Mouse (Mus musculus) heart, embryonic 11.5 days (tissue): ENCODE measurements around the gene Gtsf1. TPM values are rescaled to one million over a fixed set of nuclear protein-coding genes. Genes with fewer than 3 reads are reported as not detected.

Experiments used
- ATAC-seq: fragments of 200-750 bp; cut with Nextera tagmentation; replicated peaks from 2 replicates; pipeline ENCODE4 v1.8.0; 2017; ENCODE audit warnings: moderate library complexity; ENCODE audit not compliant: insufficient number of reproducible peaks, low FRiP score, low TSS enrichment
- H3K27ac ChIP-seq: fragments of 300-500 bp; sonication (generic); 2 replicates; pipeline ENCODE4 v1.5.1; 2014; ENCODE audit warnings: mild to moderate bottlenecking, low read depth, low read length
- H3K27me3 ChIP-seq: fragments of 300-500 bp; sonication (generic); 2 replicates; pipeline ENCODE4 v1.6.1; 2014; ENCODE audit warnings: mild to moderate bottlenecking, low read length, mixed read lengths; ENCODE audit not compliant: control insufficient read depth, insufficient read depth
- H3K36me3 ChIP-seq: fragments of 300-500 bp; sonication (generic); 2 replicates; pipeline ENCODE4 v1.6.1; 2014; ENCODE audit warnings: mild to moderate bottlenecking, low read length, moderate library complexity, mixed read lengths; ENCODE audit not compliant: control insufficient read depth, insufficient read depth
- H3K4me1 ChIP-seq: fragments of 300-500 bp; sonication (generic); 2 replicates; pipeline ENCODE4 v1.6.1; 2014; ENCODE audit warnings: low read length; ENCODE audit not compliant: control insufficient read depth, insufficient read depth
- H3K4me2 ChIP-seq: fragments of 300-500 bp; sonication (generic); 2 replicates; pipeline ENCODE4 v1.6.1; 2014; ENCODE audit warnings: mild to moderate bottlenecking, moderate library complexity
- H3K4me3 ChIP-seq: fragments of 300-500 bp; sonication (generic); 2 replicates; pipeline ENCODE4 v1.5.1; 2014; ENCODE audit warnings: low read depth, low read length
- H3K9ac ChIP-seq: fragments of 300-500 bp; sonication (generic); 2 replicates; pipeline ENCODE4 v1.6.1; 2014; ENCODE audit warnings: mild to moderate bottlenecking, low read depth, low read length, moderate library complexity
- H3K9me3 ChIP-seq: fragments of 300-500 bp; sonication (generic); replicated peaks from 2 replicates; pipeline ENCODE4 v1.6.1; 2016; ENCODE audit warnings: low read length; ENCODE audit not compliant: control insufficient read depth
- WGBS: fragments of 180-500 bp; shearing (Covaris S2); extraction: QIAGEN DNeasy Blood & Tissue Kit; methylation state at CpG from one replicate; pipeline ENCODE4 v1.1.7; 2014; ENCODE audit not compliant: insufficient replicate concordance; 5-methylcytosine and 5-hydroxymethylcytosine counted together
- polyA plus RNA-seq: library from polyadenylated mRNA; unstranded; fragments of >200 nt; fragmentation: Nextera tagmentation; extraction: Ambion mirVana; gene quantifications from 2 replicates; pipeline ENCODE4 v1.2.1, GENCODE M21; 2014

Gene Gtsf1
- polyA plus RNA-seq = 38.0 and 38.5 TPM in 2 replicates

DNA sequence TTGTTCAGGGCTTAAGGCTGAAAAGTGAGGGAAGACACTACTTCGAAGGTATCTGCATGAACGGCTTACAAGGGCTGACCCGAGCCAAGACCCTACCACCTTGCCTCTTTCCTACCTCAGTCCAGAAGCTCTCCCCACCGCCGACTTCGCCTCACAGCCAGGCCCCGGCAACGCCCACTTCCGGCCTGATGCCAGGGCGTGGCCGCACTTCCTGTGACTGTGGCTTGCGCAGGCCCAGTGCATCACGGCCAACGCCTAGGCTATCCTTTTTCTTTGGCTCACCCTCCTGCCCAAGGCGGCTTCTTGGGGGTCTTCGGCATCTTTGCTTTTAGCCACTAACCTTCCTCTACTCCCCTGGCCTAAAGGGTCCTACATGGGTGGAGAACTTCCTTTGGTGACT, at the start of gene Gtsf1:
Gene Gtsf1, minus strand, starts transcription at position 230 of the 400 bp plus-strand sequence.
- no peaks in the 10 kb centered on the region for H3K36me3 ChIP-seq
- no peak within 1 kb of the TSS for H3K9ac ChIP-seq
- 81% methylated on average over 16 of the region's 16 CpGs for WGBS
- H3K4me2 ChIP-seq = no peak within 1 kb of the TSS
- ATAC-seq = no peak
- no peaks in the 10 kb centered on the region for H3K27me3 ChIP-seq
- H3K9me3 ChIP-seq = no peaks in the 10 kb centered on the region
- no peak within 1 kb of the TSS for H3K4me3 ChIP-seq
- no peaks in the 10 kb centered on the region for H3K4me1 ChIP-seq
- no peak within 1 kb of the TSS for H3K27ac ChIP-seq

DNA sequence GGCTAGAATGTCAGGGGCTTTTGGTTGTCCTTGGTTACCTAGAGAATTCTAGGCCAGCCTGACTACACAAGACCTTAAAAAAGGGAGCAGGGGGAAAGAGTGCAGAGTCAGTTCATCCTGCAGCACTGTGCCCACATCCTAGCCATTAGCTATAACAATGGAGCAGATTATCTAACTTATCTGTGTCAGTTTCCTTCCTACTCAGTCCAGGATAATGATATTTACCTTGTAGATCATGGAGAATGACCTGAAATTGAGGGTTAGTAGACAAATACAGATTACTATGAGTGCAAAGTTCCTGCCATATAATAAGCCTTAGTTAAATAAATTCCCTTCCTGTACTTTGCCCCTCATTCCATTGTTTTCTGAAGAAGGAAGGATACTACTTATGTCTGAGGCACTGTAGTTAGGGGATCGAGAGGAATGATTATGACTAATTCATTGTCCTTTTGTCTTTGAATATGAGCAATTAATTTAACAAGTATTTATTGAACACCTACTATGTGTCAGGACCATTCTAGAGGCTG, 48.9 kb upstream of the Gtsf1 start:
- no peak overlapping the region for H3K9ac ChIP-seq
- 0 out of 2 replicates have a peak, but pooled peaks cover 3% of the 10 kb centered on the region for H3K27me3 ChIP-seq
- 54% methylated on average over 1 of the region's 1 CpGs for WGBS
- H3K4me1 ChIP-seq = no peaks in the 10 kb centered on the region
- no peak overlapping the region for H3K4me3 ChIP-seq
- H3K27ac ChIP-seq = no peak overlapping the region
- H3K4me2 ChIP-seq = no peak overlapping the region
- H3K9me3 ChIP-seq = no peaks in the 10 kb centered on the region
- H3K36me3 ChIP-seq = no peaks in the 10 kb centered on the region
- no peak for ATAC-seq

- no peaks in the 10 kb centered on the region for H3K27me3 ChIP-seq
- no peak overlapping the region for H3K4me2 ChIP-seq
- H3K9ac ChIP-seq = no peak overlapping the region
- WGBS = 79% methylated on average over 5 of the region's 5 CpGs
- no peaks in the 10 kb centered on the region for H3K4me1 ChIP-seq
- no peak overlapping the region for H3K27ac ChIP-seq
- ATAC-seq = no peak
- H3K4me3 ChIP-seq = no peak overlapping the region
- no peaks in the 10 kb centered on the region for H3K36me3 ChIP-seq
- H3K9me3 ChIP-seq = no peaks in the 10 kb centered on the region
Observed at GRCm38 (mm10) chr15:103473769-103474168, 43.5 kb upstream of the Gtsf1 start.

DNA sequence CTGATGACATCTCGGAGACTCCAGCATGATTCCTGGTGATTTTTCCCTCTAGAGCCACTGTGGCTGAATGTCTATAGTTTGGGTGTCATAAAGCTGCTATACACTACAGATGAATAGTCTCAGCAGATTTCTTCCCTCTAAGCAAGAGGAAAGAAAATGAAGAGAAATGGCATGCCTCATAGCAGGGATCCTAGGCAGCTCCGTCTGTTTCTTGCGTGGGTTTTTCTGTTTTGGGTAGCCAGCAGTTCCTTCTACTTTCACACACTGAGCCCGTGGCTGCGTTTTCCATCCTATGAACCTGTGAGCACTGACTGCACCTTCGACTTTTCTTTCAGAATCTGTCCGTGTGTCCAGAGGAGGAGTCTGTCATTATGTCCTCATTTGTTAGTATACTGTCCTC, 42.9 kb upstream of the Gtsf1 start:
- WGBS = 82% methylated on average over 7 of the region's 7 CpGs

GRCm38 (mm10) chr15:103472265-103472664, 42.0 kb upstream of the Gtsf1 start:
- Histone ChIP-seq H3K27me3 (no peaks in the 10 kb centered on the region), H3K36me3 (no peaks in the 10 kb centered on the region), H3K27ac (no peak overlapping the region), H3K9ac (no peak overlapping the region), H3K4me3 (no peak overlapping the region), H3K4me2 (no peak overlapping the region), H3K4me1 (no peaks in the 10 kb centered on the region), H3K9me3 (no peaks in the 10 kb centered on the region)
- no peak for ATAC-seq
- 70% methylated on average over 3 of the region's 3 CpGs for WGBS

More for the DNA sequence above, 42.9 kb upstream of the Gtsf1 start:
- ATAC-seq = no peak
- no peaks in the 10 kb centered on the region for H3K9me3 ChIP-seq
- no peaks in the 10 kb centered on the region for H3K4me1 ChIP-seq
- H3K27ac ChIP-seq = no peak overlapping the region
- H3K4me2 ChIP-seq = no peak overlapping the region
- H3K4me3 ChIP-seq = no peak overlapping the region
- no peaks in the 10 kb centered on the region for H3K36me3 ChIP-seq
- no peak overlapping the region for H3K9ac ChIP-seq
- H3K27me3 ChIP-seq = no peaks in the 10 kb centered on the region

- Histone ChIP-seq H3K36me3 (no peaks in the 10 kb centered on the region), H3K27me3 (no peaks in the 10 kb centered on the region), H3K9me3 (no peaks in the 10 kb centered on the region), H3K9ac (no peak overlapping the region), H3K4me3 (no peak overlapping the region), H3K4me1 (no peaks in the 10 kb centered on the region), H3K27ac (no peak overlapping the region), H3K4me2 (no peak overlapping the region)
- ATAC-seq = no peak
- WGBS = 69% methylated on average over 7 of the region's 7 CpGs
Observed at GRCm38 (mm10) chr15:103471488-103472194, 41.4 kb upstream of the Gtsf1 start.

- no peaks in the 10 kb centered on the region for H3K9me3 ChIP-seq
- H3K36me3 ChIP-seq = no peaks in the 10 kb centered on the region
- 70% methylated on average over 7 of the region's 7 CpGs for WGBS
- H3K27me3 ChIP-seq = no peaks in the 10 kb centered on the region
- H3K4me1 ChIP-seq = no peaks in the 10 kb centered on the region
- H3K4me3 ChIP-seq = no peak overlapping the region
- no peak overlapping the region for H3K4me2 ChIP-seq
- no peak overlapping the region for H3K9ac ChIP-seq
- no peak for ATAC-seq
- H3K27ac ChIP-seq = no peak overlapping the region
Observed at GRCm38 (mm10) chr15:103462539-103463261, 32.4 kb upstream of the Gtsf1 start.

DNA sequence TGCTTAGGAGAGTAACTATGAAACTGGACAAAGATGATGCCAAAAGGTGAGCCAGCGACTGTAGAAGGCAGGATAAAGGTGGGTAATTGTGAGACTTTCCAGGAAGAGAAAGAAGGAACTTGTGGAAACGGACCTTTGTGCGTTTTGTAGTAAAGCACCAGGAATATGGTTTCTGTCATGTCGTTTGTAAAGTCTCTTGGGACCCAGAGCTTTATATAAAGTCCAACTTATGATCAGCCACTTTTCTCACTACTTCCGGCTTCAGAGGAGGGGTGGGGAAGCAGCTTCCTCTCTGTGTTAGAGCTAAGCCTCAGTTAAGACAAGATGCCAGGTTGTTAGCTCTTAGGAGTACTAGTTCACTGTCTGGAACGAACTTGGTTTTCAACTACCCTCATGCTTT, 24.2 kb upstream of the Gtsf1 start:
- Histone ChIP-seq H3K4me3 (no peak overlapping the region), H3K9ac (no peak overlapping the region), H3K27ac (no peak overlapping the region), H3K9me3 (no peaks in the 10 kb centered on the region), H3K4me2 (no peak overlapping the region), H3K4me1 (no peaks in the 10 kb centered on the region), H3K36me3 (no peaks in the 10 kb centered on the region), H3K27me3 (no peaks in the 10 kb centered on the region)
- ATAC-seq = no peak
- 75% methylated on average over 6 of the region's 6 CpGs for WGBS
